Mouse (Mus musculus): ENCODE data around the gene Ergic1. TPM values are rescaled to one million over a fixed set of nuclear protein-coding genes. Genes with fewer than 3 reads are reported as not detected.

Gene Ergic1
- 35.4 TPM for polyA plus RNA-seq (2014; fragmentation: Illumina TruSeq; extraction: RNeasy Lipid Tissue Mini Kit (QIAGEN cat#74804); ENCODE audit: low read depth, low replicate concordance)

GRCm38 (mm10) chr17:26561290-26561640, at the start of gene Ergic1:
Gene Ergic1 (plus strand): TSS chr17:26561489.

GRCm38 (mm10) chr17:26561651-26562181, 427 bp downstream of the Ergic1 start, which contains the start of gene Dusp1:
Gene Dusp1 (minus strand): TSS chr17:26562128.

GRCm38 (mm10) chr17:26662978-26663683, 101.8 kb downstream of the Ergic1 start, which contains the start of gene Atp6v0e:
Gene Atp6v0e (plus strand): TSS chr17:26663231.

Other genes starting within 250 kb of the Ergic1 start
- 2.2 TPM for gene Neurl1b, start 146.7 kb upstream of the Ergic1 start, polyA plus RNA-seq (2014; fragmentation: Illumina TruSeq; extraction: RNeasy Lipid Tissue Mini Kit (QIAGEN cat#74804); ENCODE audit: low read depth, low replicate concordance)
- gene Dusp1, start 639 bp downstream of the Ergic1 start, polyA plus RNA-seq (2014; fragmentation: Illumina TruSeq; extraction: RNeasy Lipid Tissue Mini Kit (QIAGEN cat#74804); ENCODE audit: low read depth, low replicate concordance) = 47.3 TPM
- 96.6 TPM for gene Atp6v0e, start 101.7 kb downstream of the Ergic1 start, polyA plus RNA-seq (2014; fragmentation: Illumina TruSeq; extraction: RNeasy Lipid Tissue Mini Kit (QIAGEN cat#74804); ENCODE audit: low read depth, low replicate concordance)
- 89.5 TPM for gene Crebrf, start 154.2 kb downstream of the Ergic1 start, polyA plus RNA-seq (2014; fragmentation: Illumina TruSeq; extraction: RNeasy Lipid Tissue Mini Kit (QIAGEN cat#74804); ENCODE audit: low read depth, low replicate concordance)
- gene Bnip1, start 219.6 kb downstream of the Ergic1 start, polyA plus RNA-seq (2014; fragmentation: Illumina TruSeq; extraction: RNeasy Lipid Tissue Mini Kit (QIAGEN cat#74804); ENCODE audit: low read depth, low replicate concordance) = 14.7 TPM

All from kidney, adult 10 weeks (tissue).